Mouse (Mus musculus) liver, embryonic 14.5 days (tissue): ENCODE results near the gene Usp46. TPM values are rescaled to one million over a fixed set of nuclear protein-coding genes. Genes with fewer than 3 reads are reported as not detected.

Experiments
- ATAC-seq: fragments of 200-750 bp; cut with Nextera tagmentation; 2 replicates; pipeline ENCODE4 v1.8.0; 2017; ENCODE audit warnings: moderate number of reproducible peaks, mild to moderate bottlenecking, moderate library complexity; ENCODE audit not compliant: insufficient read depth
- DNase-seq, 3 experiments: peaks; one replicate each; pipeline ENCODE4 v3.0.0-alpha.2; 2012 to 2013; ENCODE audit warnings: low read depth in 3 of 3, low spot score in 3 of 3
- H3K27ac ChIP-seq: fragments of 300-500 bp; sonication (generic); 2 replicates; pipeline ENCODE4 v1.5.1; 2014; ENCODE audit warnings: moderate library complexity, mild to moderate bottlenecking, control low read depth, inconsistent platforms
- H3K27me3 ChIP-seq: fragments of 300-500 bp; sonication (generic); 2 replicates; pipeline ENCODE4 v1.6.1; 2014; ENCODE audit warnings: mild to moderate bottlenecking, low read length, moderate library complexity; ENCODE audit not compliant: control insufficient read depth, insufficient read depth
- H3K36me3 ChIP-seq: fragments of 300-500 bp; sonication (generic); replicated peaks from 2 replicates; pipeline ENCODE4 v1.6.1; 2014; ENCODE audit warnings: low read depth; ENCODE audit not compliant: control insufficient read depth, insufficient read depth
- H3K4me1 ChIP-seq, 2 experiments: fragments of 200-500 bp in 1 of 2; fragments of 300-500 bp in 1 of 2; sonication (generic) in 1 of 2; replicated peaks; 2 replicates each; pipeline ENCODE4 v1.6.1; 2012 to 2014; ENCODE audit warnings: antibody characterized with exemption in 1 of 2, inconsistent platforms in 1 of 2, low read length in 1 of 2; ENCODE audit not compliant: control insufficient read depth in 2 of 2, insufficient read depth in 2 of 2
- H3K4me2 ChIP-seq: fragments of 300-500 bp; sonication (generic); 2 replicates; pipeline ENCODE4 v1.6.1; 2014; ENCODE audit warnings: low read depth, mild to moderate bottlenecking, control low read depth, moderate library complexity
- H3K4me3 ChIP-seq, 2 experiments: fragments of 200-500 bp in 1 of 2; fragments of 300-500 bp in 1 of 2; sonication (generic) in 1 of 2; 2 replicates each; pipeline ENCODE4 v1.5.1; 2012 to 2014; ENCODE audit warnings: low read depth in 2 of 2, low read length in 2 of 2, mild to moderate bottlenecking in 2 of 2, control low read depth in 1 of 2, inconsistent platforms in 1 of 2, moderate library complexity in 1 of 2; ENCODE audit not compliant: insufficient read depth in 1 of 2
- H3K9ac ChIP-seq: fragments of 300-500 bp; sonication (generic); replicated peaks from 2 replicates; pipeline ENCODE4 v1.6.1; 2014; ENCODE audit warnings: mild to moderate bottlenecking, control low read depth, moderate library complexity
- H3K9me3 ChIP-seq: fragments of 300-500 bp; sonication (generic); 2 replicates; pipeline ENCODE4 v1.6.1; 2016; ENCODE audit warnings: low read length, mixed read lengths; ENCODE audit not compliant: control insufficient read depth
- CTCF ChIP-seq: IDR thresholded peaks from 2 replicates; pipeline ENCODE4 v1.5.1; 2016; ENCODE audit warnings: antibody characterized with exemption, low read depth, control low read depth
- EP300 ChIP-seq: IDR thresholded peaks from 2 replicates; pipeline ENCODE4 v1.6.1; 2016; ENCODE audit warnings: antibody characterized with exemption, low read depth
- WGBS: fragments of 180-500 bp; shearing (Covaris S2); extraction: QIAGEN DNeasy Blood & Tissue Kit; methylation state at CpG from one replicate; pipeline ENCODE4 v1.1.7; 2014; ENCODE audit not compliant: insufficient replicate concordance; 5-methylcytosine and 5-hydroxymethylcytosine counted together
- polyA plus RNA-seq, 2 experiments: library from polyadenylated mRNA; depleted of rRNA in 1 of 2; stranded (reverse) in 1 of 2; unstranded in 1 of 2; fragments of >200 nt; fragmentation: Nextera tagmentation in 1 of 2; extraction: Ambion mirVana in 1 of 2; gene quantifications; 2 replicates each; pipeline versions ENCODE4 v1.2.1 to v1.2.3; 2012 to 2014

Usp46 gene
- polyA plus RNA-seq, 2 experiments: 14.6 to 27.9 TPM

GRCm38 (mm10) chr5:74097854-74098220, 29.6 kb upstream of the Usp46 start:
- no peak overlapping the region for H3K4me3 ChIP-seq
- H3K27ac ChIP-seq: no peak overlapping the region
- peaks cover 0 to 5% of the 10 kb centered on the region in 2 experiments for H3K4me1 ChIP-seq
- WGBS: 61% methylated on average over 10 of the region's 10 CpGs
- DNase-seq (no peak), ATAC-seq (no peak)
- peaks cover 5% of the 10 kb centered on the region for H3K36me3 ChIP-seq
- no peak overlapping the region for H3K4me2 ChIP-seq
- no peaks in the 10 kb centered on the region for H3K9me3 ChIP-seq
- H3K9ac ChIP-seq: no peak overlapping the region
- TF ChIP-seq CTCF (no peak), EP300 (no peak)
- no peaks in the 10 kb centered on the region for H3K27me3 ChIP-seq

DNA sequence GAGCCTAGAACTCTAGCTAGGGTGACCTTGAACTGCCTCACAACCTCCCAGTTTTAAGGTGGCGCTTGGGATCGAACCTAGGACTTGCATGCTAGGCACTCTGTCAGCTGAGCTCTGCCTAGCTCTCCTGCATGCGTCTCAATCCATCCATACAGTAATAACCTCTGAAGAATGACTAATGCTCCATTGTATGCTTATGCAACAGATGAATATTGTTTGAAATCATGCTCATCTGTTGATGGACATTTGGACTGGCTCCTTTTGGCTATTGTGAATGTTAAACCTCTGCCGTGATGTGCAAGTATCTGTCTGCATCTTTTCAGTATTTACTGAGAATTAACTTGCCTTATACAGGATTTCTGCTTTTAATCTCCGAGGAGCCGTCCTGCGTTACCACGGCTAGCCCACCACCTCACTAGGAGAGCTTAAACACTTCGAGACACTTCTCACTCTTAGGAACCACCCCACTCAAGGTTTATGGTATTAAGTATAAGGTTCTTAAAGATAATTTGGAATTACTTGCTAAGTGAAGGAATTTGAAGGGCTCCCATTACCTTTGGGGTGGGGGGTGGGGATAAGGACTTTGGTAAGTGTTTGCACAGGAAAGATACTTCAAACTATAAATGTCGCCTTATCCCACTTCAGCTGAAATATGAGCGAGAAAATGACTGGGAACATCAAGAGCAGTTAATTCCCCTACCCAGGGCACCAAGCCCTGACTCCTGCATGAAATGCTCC, 29.1 kb upstream of the Usp46 start:
- DNase-seq: no peak
- Histone ChIP-seq H3K4me2 (no peak overlapping the region), H3K4me3 (no peak overlapping the region), H3K27ac (no peak overlapping the region), H3K9me3 (no peaks in the 10 kb centered on the region), H3K36me3 (peaks cover 5% of the 10 kb centered on the region), H3K9ac (no peak overlapping the region), H3K27me3 (no peaks in the 10 kb centered on the region), H3K4me1 (peaks cover 0 to 8% of the 10 kb centered on the region in 2 experiments)
- whole genome bisulfite sequencing: 80% methylated on average over 11 of the region's 11 CpGs
- TF ChIP-seq CTCF (no peak), EP300 (no peak)
- ATAC-seq: no peak

- H3K4me2 ChIP-seq: no peak overlapping the region
- DNase-seq (no peak), ATAC-seq (no peak)
- no peak overlapping the region for H3K27ac ChIP-seq
- 72% methylated on average over 1 of the region's 1 CpGs for WGBS
- TF ChIP-seq CTCF (no peak), EP300 (no peak)
- no peak overlapping the region for H3K9ac ChIP-seq
- peaks cover 0 to 10% of the 10 kb centered on the region in 2 experiments for H3K4me1 ChIP-seq
- H3K4me3 ChIP-seq: no peak overlapping the region
- H3K27me3 ChIP-seq: no peaks in the 10 kb centered on the region
- no peaks in the 10 kb centered on the region for H3K9me3 ChIP-seq
- peaks cover 5% of the 10 kb centered on the region for H3K36me3 ChIP-seq
Measured at GRCm38 (mm10) chr5:74096060-74096459, 27.8 kb upstream of the Usp46 start.

GRCm38 (mm10) chr5:74095611-74096010, 27.4 kb upstream of the Usp46 start:
- Histone ChIP-seq H3K27ac (no peak overlapping the region), H3K36me3 (peaks cover 5% of the 10 kb centered on the region), H3K9me3 (no peaks in the 10 kb centered on the region), H3K4me1 (peaks cover 0 to 10% of the 10 kb centered on the region in 2 experiments), H3K27me3 (no peaks in the 10 kb centered on the region), H3K4me2 (no peak overlapping the region), H3K4me3 (no peak overlapping the region), H3K9ac (no peak overlapping the region)
- DNase-seq: no peak
- no peak for ATAC-seq
- WGBS: 61% methylated on average over 2 of the region's 2 CpGs
- TF ChIP-seq CTCF (no peak), EP300 (no peak)

GRCm38 (mm10) chr5:74094841-74095437, 26.7 kb upstream of the Usp46 start:
- peaks cover 0 to 10% of the 10 kb centered on the region in 2 experiments for H3K4me1 ChIP-seq
- no peak for TF ChIP-seq EP300
- no peak for TF ChIP-seq CTCF
- H3K4me2 ChIP-seq: peak overlapping the region; percentile 91
- no peak overlapping the region for H3K27ac ChIP-seq
- no peak for ATAC-seq
- H3K36me3 ChIP-seq: peaks cover 5% of the 10 kb centered on the region
- 66% methylated on average over 8 of the region's 8 CpGs for WGBS
- H3K9ac ChIP-seq: peak overlapping the region; percentile 2
- no peaks in the 10 kb centered on the region for H3K9me3 ChIP-seq
- H3K4me3 ChIP-seq: peak overlapping the region in 1 of 2 experiments; percentile 85; a peak in 3 of 4 replicates
- no peaks in the 10 kb centered on the region for H3K27me3 ChIP-seq
- no peak for DNase-seq
